In the genomic region with DNA sequence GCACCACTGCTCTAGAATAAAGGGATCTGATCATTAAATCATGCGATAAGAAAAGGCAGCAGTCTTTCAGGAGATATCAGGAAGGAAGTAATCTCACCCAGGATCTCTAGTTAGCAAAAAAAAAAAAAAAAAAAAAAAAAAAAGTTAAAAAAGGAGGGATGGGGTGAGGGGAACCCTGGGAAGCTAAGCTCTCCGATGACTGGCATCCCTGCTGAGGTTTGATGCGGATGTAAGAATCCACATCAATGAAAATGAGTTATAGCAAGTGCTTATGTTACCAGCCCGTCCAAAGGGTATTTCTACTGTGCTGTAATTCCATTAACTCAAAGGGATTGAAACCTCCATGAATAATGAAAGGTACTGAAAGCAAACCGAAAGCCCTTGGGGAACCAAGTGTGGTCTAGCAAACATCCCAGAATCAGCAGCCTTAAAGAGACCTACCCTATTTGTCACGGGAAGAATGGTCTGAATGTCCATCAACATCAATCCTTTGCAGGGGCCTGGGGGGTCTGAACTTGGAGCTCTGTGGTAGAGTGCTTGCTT, we compare ENCODE assay signal across 20 mouse cellular contexts. TPM values are rescaled to one million over a fixed set of nuclear protein-coding genes. Genes with fewer than 3 reads are reported as not detected.
A peak's percentile ranks its signal among the peaks of the same experiment; 100 is the strongest.
DNase-seq lines count a peak whose midpoint lies in the region; ATAC-seq lines count a peak whose summit lies in the region.
"Had no signal": no experiment of that assay in that cellular context is flagged by ENCODE, and none has a peak within 500 bp of the region (broad histone marks: within the 10 kb centered on the region; RNA-seq: fewer than 3 reads in every experiment).

No protein-coding gene starts in this region.

- H3K27ac ChIP-seq in kidney, embryonic 15.5 days: peak overlapping the region; percentile 52
- H3K27ac ChIP-seq in midbrain, embryonic 14.5 days (replicated peaks; ENCODE audit: low read depth, low read length): no peak overlapping the region
- no peak overlapping the region for H3K27ac ChIP-seq in midbrain, embryonic 15.5 days
- H3K27ac ChIP-seq: embryonic facial prominence, embryonic 12.5 days; forebrain, embryonic 15.5 days; heart, embryonic 10.5 days; hindbrain, embryonic 12.5 days had no signal

- H3K9ac ChIP-seq in kidney, embryonic 15.5 days: no peak overlapping the region
- no peak overlapping the region for H3K9ac ChIP-seq in midbrain, embryonic 14.5 days (replicated peaks; ENCODE audit: low read length)
- no peak overlapping the region for H3K9ac ChIP-seq in midbrain, embryonic 15.5 days
- H3K9ac ChIP-seq: embryonic facial prominence, embryonic 12.5 days; forebrain, embryonic 15.5 days; hindbrain, embryonic 12.5 days had no signal

- 52% methylated on average over 6 of the region's 6 CpGs for WGBS in kidney, embryonic 15.5 days
- WGBS in midbrain, embryonic 14.5 days: 21% methylated on average over 6 of the region's 6 CpGs
- 20% methylated on average over 6 of the region's 6 CpGs for WGBS in midbrain, embryonic 15.5 days

- no peak overlapping the region for H3K4me2 ChIP-seq in kidney, embryonic 15.5 days
- H3K4me2 ChIP-seq in midbrain, embryonic 14.5 days (ENCODE audit: low read length): no peak overlapping the region
- no peak overlapping the region for H3K4me2 ChIP-seq in midbrain, embryonic 15.5 days
- H3K4me2 ChIP-seq: embryonic facial prominence, embryonic 12.5 days; forebrain, embryonic 15.5 days; hindbrain, embryonic 12.5 days had no signal

- no peak for DNase-seq in kidney, postnatal 36 days
- peak; percentile 58 for DNase-seq in midbrain, embryonic 14.5 days
- DNase-seq in mesoderm, embryonic 11.5 days (ENCODE audit: low read depth, low spot score): peak; percentile 31
- no peak for DNase-seq in frontal cortex, postnatal 36 days (ENCODE audit: low spot score in 2 of 2)
- DNase-seq: adrenal gland, adult 8-10 months; adrenal gland, postnatal 36 days; cerebellum, adult 11 months; cerebellum, adult 8-10 months; cerebellum, postnatal 14 days; gastrocnemius, postnatal 10 days; heart, adult 18-20 months; heart, postnatal 10 days; heart, postnatal 4 days had no signal

- no peaks in the 10 kb centered on the region for H3K9me3 ChIP-seq in kidney, embryonic 15.5 days (replicated peaks)
- H3K9me3 ChIP-seq in midbrain, embryonic 14.5 days (ENCODE audit: control insufficient read depth, low read length): no peaks in the 10 kb centered on the region
- no peaks in the 10 kb centered on the region for H3K9me3 ChIP-seq in midbrain, embryonic 15.5 days
- H3K9me3 ChIP-seq: embryonic facial prominence, embryonic 12.5 days; forebrain, embryonic 15.5 days; heart, embryonic 10.5 days; hindbrain, embryonic 12.5 days had no signal

- H3K27me3 ChIP-seq in kidney, embryonic 15.5 days: no peaks in the 10 kb centered on the region
- no peaks in the 10 kb centered on the region for H3K27me3 ChIP-seq in midbrain, embryonic 14.5 days (ENCODE audit: control insufficient read depth, insufficient read depth, low read length)
- no peaks in the 10 kb centered on the region for H3K27me3 ChIP-seq in midbrain, embryonic 15.5 days (replicated peaks)
- H3K27me3 ChIP-seq: embryonic facial prominence, embryonic 12.5 days; forebrain, embryonic 15.5 days; hindbrain, embryonic 12.5 days had no signal

- no peak overlapping the region for H3K4me3 ChIP-seq in kidney, embryonic 15.5 days (replicated peaks)
- no peak overlapping the region for H3K4me3 ChIP-seq in midbrain, embryonic 14.5 days (replicated peaks; ENCODE audit: low read depth, low read length)
- no peak overlapping the region for H3K4me3 ChIP-seq in midbrain, embryonic 15.5 days
- H3K4me3 ChIP-seq: embryonic facial prominence, embryonic 12.5 days; forebrain, embryonic 15.5 days; heart, embryonic 10.5 days; hindbrain, embryonic 12.5 days had no signal

- peaks cover 14% of the 10 kb centered on the region; the same call in 1 of the 2 replicates for H3K4me1 ChIP-seq in kidney, embryonic 15.5 days
- peaks cover 3% of the 10 kb centered on the region for H3K4me1 ChIP-seq in midbrain, embryonic 14.5 days (ENCODE audit: control insufficient read depth, insufficient read depth, low read length)
- peaks cover 5% of the 10 kb centered on the region; the same call in 1 of the 2 replicates for H3K4me1 ChIP-seq in midbrain, embryonic 15.5 days
- H3K4me1 ChIP-seq: heart, embryonic 10.5 days had no signal

- no peaks in the 10 kb centered on the region for H3K36me3 ChIP-seq in kidney, embryonic 15.5 days
- H3K36me3 ChIP-seq in midbrain, embryonic 14.5 days (ENCODE audit: control insufficient read depth, insufficient read depth, low read length): no peaks in the 10 kb centered on the region
- H3K36me3 ChIP-seq in midbrain, embryonic 15.5 days (replicated peaks): no peaks in the 10 kb centered on the region
- H3K36me3 ChIP-seq: embryonic facial prominence, embryonic 12.5 days; forebrain, embryonic 15.5 days; heart, embryonic 10.5 days; hindbrain, embryonic 12.5 days had no signal

- ATAC-seq in kidney, embryonic 15.5 days (replicated peaks; ENCODE audit: low FRiP score): no peak
- no peak for ATAC-seq in midbrain, embryonic 14.5 days (ENCODE audit: low FRiP score, low TSS enrichment)
- no peak for ATAC-seq in midbrain, embryonic 15.5 days (replicated peaks)
- no peak for ATAC-seq in inflammation-experienced regulatory T-cells, adult 6 months
- ATAC-seq: forebrain, embryonic 15.5 days had no signal

RNA-seq across cellular contexts. Expression of gene Nrde2, which starts 19.5 kb away (rescaled TPM):
- 18.4 and 18.9 TPM in 2 replicates for polyA plus RNA-seq in kidney, embryonic 15.5 days (2015; fragmentation: Nextera tagmentation; extraction: Ambion mirVana)
- 11.3 and 14.1 TPM in 2 replicates for polyA plus RNA-seq in midbrain, embryonic 14.5 days (2014; fragmentation: Nextera tagmentation; extraction: Ambion mirVana)
- polyA plus RNA-seq in midbrain, embryonic 15.5 days (2015; fragmentation: Nextera tagmentation; extraction: Ambion mirVana): 12.2 and 14.1 TPM in 2 replicates
- polyA plus RNA-seq in inflammation-experienced regulatory T-cells, adult 6 months (2017; shearing (Covaris generic)): 10 to 100 TPM; 10.8 to 17.9 (median 15.0) TPM

RNA-seq across cellular contexts. Expression of gene Calm1, which starts 20.3 kb away (rescaled TPM):
- polyA plus RNA-seq in kidney, embryonic 15.5 days (2015; fragmentation: Nextera tagmentation; extraction: Ambion mirVana): 1,314 and 1,392 TPM in 2 replicates
- 2,581 and 2,856 TPM in 2 replicates for polyA plus RNA-seq in midbrain, embryonic 14.5 days (2014; fragmentation: Nextera tagmentation; extraction: Ambion mirVana)
- 2,307 and 2,436 TPM in 2 replicates for polyA plus RNA-seq in midbrain, embryonic 15.5 days (2015; fragmentation: Nextera tagmentation; extraction: Ambion mirVana)
- polyA plus RNA-seq in inflammation-experienced regulatory T-cells, adult 6 months (2017; shearing (Covaris generic)): 1,000 to 10,000 TPM; 1,310 to 3,387 (median 2,012) TPM

Comparison
In these comparisons a context has a peak if more than half of its experiments do, and no peak if none do; other contexts are left out.
1. DNase-seq: peak in midbrain, embryonic 14.5 days (single experiment) and mesoderm, embryonic 11.5 days (single experiment); none in kidney, postnatal 36 days (0 of 2) and frontal cortex, postnatal 36 days (0 of 2).